Mouse (Mus musculus) CD4-positive helper T cell, adult 2 months (primary cell): ENCODE results near the gene Gm8871.
"Not testable (repeated sequence)": the region's sequence is repeated elsewhere in the genome, so short reads cannot be mapped to it uniquely, and the experiment has no call there.

Experiments
- DNase-seq: peaks from one replicate; pipeline ENCODE4 v3.0.0-alpha.2; 2012; ENCODE audit warnings: low read depth, missing footprints, low spot score

Gene Gm8871

GRCm38 (mm10) chr5:10947505-10947904 lies at the start of gene Gm8871, which contains the start of gene Gm8857:
Gene Gm8871 (plus strand): TSS chr5:10947805.
Gene Gm8857 (plus strand): TSS chr5:10947807.
- not testable (repeated sequence) for DNase-seq

- DNase-seq: not testable (repeated sequence)
These were observed 5.9 kb downstream of the Gm8871 start for GRCm38 (mm10) chr5:10953512-10953911.

GRCm38 (mm10) chr5:10958057-10958456 lies 10.5 kb downstream of the Gm8871 start:
- not testable (repeated sequence) for DNase-seq
